Comparison of ENCODE assay signal across 7 mouse cellular contexts in genomic region chr2:24927810-24928479, GRCm38 (mm10). TPM values are rescaled to one million over a fixed set of nuclear protein-coding genes. Genes with fewer than 3 reads are reported as not detected.
A peak's percentile ranks its signal among the peaks of the same experiment; 100 is the strongest.
DNase-seq lines count a peak whose midpoint lies in the region; ATAC-seq lines count a peak whose summit lies in the region.

No protein-coding gene starts in this region.

- peak; percentile 35 to 72 for DNase-seq in urinary bladder, adult 18-20 months (ENCODE audit: low spot score in 2 of 2)
- DNase-seq in urinary bladder, postnatal 10 days (ENCODE audit: low spot score), result no peak
- DNase-seq in gastrocnemius, adult 8-10 months (ENCODE audit: low spot score in 2 of 2), result peak; percentile 67 to 75
- peak; percentile 89 to 94 for DNase-seq in lung, adult 18-20 months
- no peak for DNase-seq in spleen, adult 18-20 months
- DNase-seq in B cell, adult 2 months, result no peak

- ATAC-seq in erythroid progenitor cell, adult 5-6 weeks (replicated peaks; ENCODE audit: low FRiP score, poor library complexity, severe bottlenecking), result no peak

RNA-seq across cellular contexts. Expression of gene Arrdc1, which starts 7.1 kb away (rescaled TPM):
- 1 to 10 TPM; 1.2 to 3.3 (median 2.2) TPM for total RNA-seq in gastrocnemius, adult 8-10 months (2022)
- total RNA-seq in erythroid progenitor cell, adult 5-6 weeks (2015; ENCODE audit: low replicate concordance), result 6.3 and 9.0 TPM in 2 replicates
- total RNA-seq in erythroid progenitor cell, adult 5-6 weeks (2017; ENCODE audit: low replicate concordance), result 7.7 and 8.4 TPM in 2 replicates

RNA-seq across cellular contexts. Expression of gene Ehmt1, which starts 8.5 kb away (rescaled TPM):
- total RNA-seq in gastrocnemius, adult 8-10 months (2022), result 10 to 100 TPM; 17.6 to 24.3 (median 22.1) TPM
- total RNA-seq in erythroid progenitor cell, adult 5-6 weeks (2015; ENCODE audit: low replicate concordance), result 13.8 and 36.0 TPM in 2 replicates
- 60.5 and 74.0 TPM in 2 replicates for total RNA-seq in erythroid progenitor cell, adult 5-6 weeks (2017; ENCODE audit: low replicate concordance)

RNA-seq across cellular contexts. Expression of gene Zmynd19, which starts 21.6 kb away (rescaled TPM):
- 10 to 100 TPM; 19.9 to 24.0 (median 23.1) TPM for total RNA-seq in gastrocnemius, adult 8-10 months (2022)
- 3.2 and 4.6 TPM in 2 replicates for total RNA-seq in erythroid progenitor cell, adult 5-6 weeks (2015; ENCODE audit: low replicate concordance)
- 6.6 and 13.7 TPM in 2 replicates for total RNA-seq in erythroid progenitor cell, adult 5-6 weeks (2017; ENCODE audit: low replicate concordance)

RNA-seq across cellular contexts. Expression of gene Dph7, which starts 34.3 kb away (rescaled TPM):
- total RNA-seq in gastrocnemius, adult 8-10 months (2022), result 1 to 10 TPM; 3.8 to 4.3 (median 4.2) TPM
- total RNA-seq in erythroid progenitor cell, adult 5-6 weeks (2015; ENCODE audit: low replicate concordance), result 6.5 and 16.3 TPM in 2 replicates
- total RNA-seq in erythroid progenitor cell, adult 5-6 weeks (2017; ENCODE audit: low replicate concordance), result 2.8 and 6.1 TPM in 2 replicates

RNA-seq across cellular contexts. Expression of gene Mrpl41, which starts 47.0 kb away (rescaled TPM):
- 10 to 100 TPM; 33.0 to 39.9 (median 34.9) TPM for total RNA-seq in gastrocnemius, adult 8-10 months (2022)
- total RNA-seq in erythroid progenitor cell, adult 5-6 weeks (2015; ENCODE audit: low replicate concordance), result 31.9 and 38.6 TPM in 2 replicates
- 37.8 and 40.9 TPM in 2 replicates for total RNA-seq in erythroid progenitor cell, adult 5-6 weeks (2017; ENCODE audit: low replicate concordance)

Comparison
In these comparisons a context has a peak if more than half of its experiments do, and no peak if none do; other contexts are left out.
1. DNase-seq: peak in urinary bladder, adult 18-20 months (2 of 2), gastrocnemius, adult 8-10 months (2 of 2) and lung, adult 18-20 months (2 of 2); none in urinary bladder, postnatal 10 days (single experiment), spleen, adult 18-20 months (0 of 2) and B cell, adult 2 months (0 of 2).